Mouse (Mus musculus) thymus, postnatal 36 days (tissue): Measurements from ENCODE around the gene Dusp22.

Experiments
- DNase-seq, 2 experiments: peaks; one replicate each; pipeline ENCODE4 v3.0.0; 2022; ENCODE audit warnings: mixed read lengths in 2 of 2

Dusp22 gene

GRCm38 (mm10) chr13:30752581-30753187 is 92.9 kb downstream of the Dusp22 start:
- no peak for DNase-seq

- DNase-seq, result no peak
Measured at GRCm38 (mm10) chr13:30753441-30753840, 93.6 kb downstream of the Dusp22 start.

- DNase-seq, result no peak
Measured at GRCm38 (mm10) chr13:30754066-30754465, 94.3 kb downstream of the Dusp22 start.

- DNase-seq, result no peak
Measured at GRCm38 (mm10) chr13:30754825-30755476, 95.2 kb downstream of the Dusp22 start.

- no peak for DNase-seq
Measured at GRCm38 (mm10) chr13:30755577-30755976, 95.8 kb downstream of the Dusp22 start.

GRCm38 (mm10) chr13:30755998-30756639 is 96.3 kb downstream of the Dusp22 start:
- no peak for DNase-seq

GRCm38 (mm10) chr13:30757264-30757900 is 97.6 kb downstream of the Dusp22 start:
- DNase-seq, result no peak

GRCm38 (mm10) chr13:30758789-30759381 is 99.1 kb downstream of the Dusp22 start:
- DNase-seq, result no peak

GRCm38 (mm10) chr13:30760374-30761090 is 100.7 kb downstream of the Dusp22 start:
- DNase-seq, result peak; percentile 53 to 58
